Mouse (Mus musculus): Measurements from ENCODE around the gene Gm3727.
"Not testable (repeated sequence)": the region's sequence is repeated elsewhere in the genome, so short reads cannot be mapped to it uniquely, and the experiment has no call there.

The Gm3727 gene

GRCm38 (mm10) chr14:7264614-7265013 is at the start of gene Gm3727:
Gene Gm3727, minus strand, starts transcription at chr14:7264714.
- H3K36me3 ChIP-seq (ENCODE audit: control insufficient read depth, insufficient read depth, low read length, poor library complexity, severe bottlenecking); DNase-seq (ENCODE audit: low read depth, low spot score); H3K27me3 ChIP-seq (ENCODE audit: control insufficient read depth, insufficient read depth, low read length, poor library complexity, severe bottlenecking): not testable (repeated sequence)

- H3K27me3 ChIP-seq (ENCODE audit: control insufficient read depth, insufficient read depth, low read length, poor library complexity, severe bottlenecking); H3K36me3 ChIP-seq (ENCODE audit: control insufficient read depth, insufficient read depth, low read length, poor library complexity, severe bottlenecking): not testable (repeated sequence)
- DNase-seq (ENCODE audit: low read depth, low spot score) = peak; percentile 0
These were observed 21.0 kb downstream of the Gm3727 start for GRCm38 (mm10) chr14:7243498-7243897.

All from splenic B cell, adult 2 months (primary cell).